Mouse (Mus musculus) lung, adult 2 months (tissue): ENCODE results near the gene Rab2b. TPM values are rescaled to one million over a fixed set of nuclear protein-coding genes. Genes with fewer than 3 reads are reported as not detected.
"Not testable (repeated sequence)": the region's sequence is repeated elsewhere in the genome, so short reads cannot be mapped to it uniquely, and the experiment has no call there.

ENCODE experiments used
- DNase-seq: peaks from one replicate; pipeline ENCODE4 v3.0.0; 2022
- H3K4me1 ChIP-seq: fragments of 200-500 bp; 2 replicates; pipeline ENCODE4 v1.6.1; 2011; ENCODE audit warnings: low read length; ENCODE audit not compliant: control insufficient read depth, insufficient read depth
- H3K4me3 ChIP-seq: fragments of 200-500 bp; replicated peaks from 2 replicates; pipeline ENCODE3; 2011; ENCODE audit warnings: low read depth, mild to moderate bottlenecking, control low read depth, low read length; ENCODE audit errors: extremely low read depth
- CTCF ChIP-seq: fragments of 200-500 bp; IDR thresholded peaks from 2 replicates; pipeline ENCODE4 v1.5.1; 2011; ENCODE audit warnings: mild to moderate bottlenecking, low read length, control low read depth; ENCODE audit not compliant: insufficient read depth
- POLR2A ChIP-seq: fragments of 200-500 bp; IDR thresholded peaks from 2 replicates; pipeline ENCODE4 v1.6.1; 2011; ENCODE audit warnings: low read depth, mild to moderate bottlenecking, control low read depth, low read length, borderline replicate concordance; ENCODE audit errors: extremely low read depth
- WGBS: fragments of 180-500 bp; shearing (Covaris S2); methylation state at CpG from one replicate; pipeline ENCODE4 v1.1.7; 2018; 5-methylcytosine and 5-hydroxymethylcytosine counted together
- polyA plus RNA-seq: library from polyadenylated mRNA; depleted of rRNA; stranded (reverse); fragments of >200 nt; gene quantifications from 2 replicates; pipeline ENCODE4 v1.2.3, GENCODE M21; 2012

Gene Rab2b
- polyA plus RNA-seq, 1 experiment = 13.0 TPM

GRCm38 (mm10) chr14:52314808-52315150, 35.4 kb upstream of the Rab2b start:
- Histone ChIP-seq H3K4me3 (no peak overlapping the region), H3K4me1 (peaks cover 2% of the 10 kb centered on the region; the same call in 1 of the 2 replicates)
- no peak for TF ChIP-seq POLR2A
- TF ChIP-seq CTCF = no peak
- peak; percentile 17 for DNase-seq
- 55% methylated on average over 8 of the region's 8 CpGs for WGBS

- Histone ChIP-seq H3K4me3 (no peak overlapping the region), H3K4me1 (peaks cover 2% of the 10 kb centered on the region; the same call in 1 of the 2 replicates)
- DNase-seq = no peak
- TF ChIP-seq CTCF = no peak
- TF ChIP-seq POLR2A = no peak
- WGBS = 83% methylated on average over 26 of the region's 26 CpGs
These were observed 34.8 kb upstream of the Rab2b start for GRCm38 (mm10) chr14:52313931-52314807.

GRCm38 (mm10) chr14:52310906-52311305, 31.6 kb upstream of the Rab2b start:
- TF ChIP-seq POLR2A (no peak), CTCF (no peak)
- 84% methylated on average over 2 of the region's 2 CpGs for WGBS
- Histone ChIP-seq H3K4me3 (no peak overlapping the region), H3K4me1 (peaks cover 2% of the 10 kb centered on the region; the same call in 1 of the 2 replicates)
- DNase-seq = no peak

DNA sequence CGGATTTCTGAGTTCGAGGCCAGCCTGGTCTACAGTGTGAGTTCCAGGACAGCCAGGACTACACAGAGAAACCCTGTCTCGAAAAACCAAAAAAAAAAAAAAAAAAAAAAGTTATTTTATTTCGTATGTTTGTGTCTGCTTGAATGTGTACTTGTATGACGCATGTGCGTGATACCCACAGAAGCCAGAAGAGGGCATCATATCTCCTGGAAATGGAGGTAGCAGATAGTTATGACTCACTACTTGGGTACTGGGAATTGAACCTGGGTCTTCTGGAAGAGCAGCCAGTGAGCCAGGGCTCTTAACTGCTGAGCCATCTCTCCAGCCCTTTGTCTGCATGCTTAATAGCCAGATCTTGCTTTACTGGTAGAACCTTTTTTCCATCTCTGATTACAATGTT, 31.0 kb upstream of the Rab2b start:
- H3K4me3 ChIP-seq, DNase-seq, H3K4me1 ChIP-seq: not testable (repeated sequence)
- 90% methylated on average over 6 of the region's 6 CpGs for WGBS

DNA sequence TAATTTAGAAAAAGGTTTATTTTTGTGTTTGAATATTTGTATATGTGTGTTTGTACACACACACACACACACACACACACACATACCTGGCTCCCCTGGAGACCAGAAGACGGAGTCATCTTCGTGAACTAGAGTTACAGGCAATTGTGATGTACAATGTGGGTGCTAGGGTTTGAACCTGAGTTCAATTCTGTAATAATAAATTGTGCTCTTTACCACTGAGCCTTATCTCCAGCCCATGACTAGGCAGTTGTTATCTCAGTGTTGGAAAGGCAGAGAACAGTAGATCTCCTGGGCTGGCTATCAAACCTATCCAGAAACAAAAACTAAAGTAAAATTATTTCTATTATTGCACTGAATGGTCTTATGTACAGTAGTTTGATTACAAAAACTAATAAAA, 26.8 kb upstream of the Rab2b start:
- Histone ChIP-seq H3K4me3 (no peak overlapping the region), H3K4me1 (peaks cover 3% of the 10 kb centered on the region)
- no peak for TF ChIP-seq POLR2A
- WGBS = 99% methylated on average over 2 of the region's 2 CpGs
- DNase-seq = no peak

DNA sequence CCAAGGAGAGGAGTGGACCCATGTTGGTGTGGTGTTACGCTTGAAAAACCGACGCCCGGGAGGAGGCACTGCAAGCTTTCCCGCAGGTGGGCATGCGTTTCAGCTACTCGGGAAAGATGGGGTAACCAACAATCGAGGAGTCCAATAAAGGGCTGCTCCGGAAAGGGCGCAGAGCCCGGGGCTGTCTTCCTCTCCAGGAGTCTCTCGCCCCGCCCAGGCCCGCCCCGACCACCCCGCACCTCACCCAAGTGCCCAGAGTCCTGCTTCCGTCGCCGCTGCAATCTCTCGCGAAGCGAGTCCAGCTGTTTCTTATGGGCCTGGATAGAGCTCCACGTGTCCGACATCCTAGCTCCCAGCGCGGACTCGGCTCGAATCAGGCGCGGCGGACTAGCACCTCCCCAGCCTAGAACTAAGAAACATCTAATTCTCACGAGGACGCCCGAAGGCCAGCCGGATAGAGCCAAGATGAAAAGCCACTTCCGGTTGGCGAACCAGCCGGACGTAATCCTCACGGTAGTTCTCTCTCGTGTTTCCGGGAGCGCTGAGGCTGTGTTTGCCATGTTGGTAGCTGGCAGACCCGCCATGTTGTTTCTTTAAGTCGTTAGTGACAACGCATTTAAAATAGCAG, 25.4 kb upstream of the Rab2b start, which contains the start of gene Mettl3:
Mettl3 (minus strand) TSS at position 485 of the 628 bp plus-strand sequence.
- no peak for TF ChIP-seq CTCF
- TF ChIP-seq POLR2A = peak; percentile 15; the same call in 1 of the 2 replicates
- peak; percentile 87 for DNase-seq
- Histone ChIP-seq H3K4me3 (peak within 1 kb of the TSS; percentile 84), H3K4me1 (peaks cover 3% of the 10 kb centered on the region)
- under 1% methylated on average over 46 of the region's 46 CpGs for WGBS

- 88% methylated on average over 3 of the region's 3 CpGs for WGBS
- DNase-seq, H3K4me1 ChIP-seq, H3K4me3 ChIP-seq: not testable (repeated sequence)
These were observed 24.2 kb upstream of the Rab2b start for GRCm38 (mm10) chr14:52303517-52303916.

GRCm38 (mm10) chr14:52295558-52296264, 16.4 kb upstream of the Rab2b start:
- DNase-seq = no peak
- Histone ChIP-seq H3K4me3 (no peak overlapping the region), H3K4me1 (no peaks in the 10 kb centered on the region)
- TF ChIP-seq POLR2A (no peak), CTCF (no peak)
- WGBS = 67% methylated on average over 6 of the region's 6 CpGs

- Histone ChIP-seq H3K4me3 (no peak overlapping the region), H3K4me1 (peaks cover 3% of the 10 kb centered on the region)
- WGBS = 69% methylated on average over 3 of the region's 3 CpGs
- no peak for DNase-seq
- no peak for TF ChIP-seq POLR2A
- no peak for TF ChIP-seq CTCF
These were observed 4.8 kb upstream of the Rab2b start for GRCm38 (mm10) chr14:52284191-52284590.
